Mouse (Mus musculus) right cerebral cortex, adult 18-20 months (tissue): Measurements from ENCODE around the gene Tmem97.
A peak's percentile ranks its signal among the peaks of the same experiment; 100 is the strongest.
"Not testable (repeated sequence)": the region's sequence is repeated elsewhere in the genome, so short reads cannot be mapped to it uniquely, and the experiment has no call there.

Source experiments
- DNase-seq: peaks from one replicate; pipeline ENCODE4 v3.0.0; 2022; ENCODE audit warnings: mixed read lengths

Gene Tmem97

GRCm38 (mm10) chr11:78547718-78548460, 2.7 kb downstream of the Tmem97 start:
- DNase-seq = no peak

- DNase-seq = no peak
Measured at GRCm38 (mm10) chr11:78545181-78545580, 5.4 kb downstream of the Tmem97 start.

- DNase-seq = no peak
Measured at GRCm38 (mm10) chr11:78544449-78545111, 6.0 kb downstream of the Tmem97 start.

- no peak for DNase-seq
Measured at GRCm38 (mm10) chr11:78540358-78540757, 10.2 kb downstream of the Tmem97 start.

GRCm38 (mm10) chr11:78536690-78537084, 13.9 kb downstream of the Tmem97 start:
- no peak for DNase-seq

- peak; percentile 99 for DNase-seq
Measured at GRCm38 (mm10) chr11:78536080-78536689, 14.4 kb downstream of the Tmem97 start, which contains the start of the genes Tnfaip1 and Ift20. Gene Tnfaip1, minus strand, starts transcription at chr11:78536332. Gene Ift20, plus strand, starts transcription at chr11:78536361.

GRCm38 (mm10) chr11:78535376-78536079, 15.0 kb downstream of the Tmem97 start:
- no peak for DNase-seq

- no peak for DNase-seq
Measured at GRCm38 (mm10) chr11:78534516-78534915, 16.1 kb downstream of the Tmem97 start.

- not testable (repeated sequence) for DNase-seq
Measured at GRCm38 (mm10) chr11:78531515-78531914, 19.1 kb downstream of the Tmem97 start.

GRCm38 (mm10) chr11:78531046-78531445, 19.5 kb downstream of the Tmem97 start:
- DNase-seq = no peak

GRCm38 (mm10) chr11:78530001-78530400, 20.6 kb downstream of the Tmem97 start:
- DNase-seq = no peak

GRCm38 (mm10) chr11:78528714-78529113, 21.9 kb downstream of the Tmem97 start:
- no peak for DNase-seq

GRCm38 (mm10) chr11:78524838-78525237, 25.7 kb downstream of the Tmem97 start:
- no peak for DNase-seq

- no peak for DNase-seq
Measured at GRCm38 (mm10) chr11:78523241-78523955, 27.2 kb downstream of the Tmem97 start.

- DNase-seq = no peak
Measured at GRCm38 (mm10) chr11:78522481-78522997, 28.0 kb downstream of the Tmem97 start.

- no peak for DNase-seq
Measured at GRCm38 (mm10) chr11:78521880-78522279, 28.7 kb downstream of the Tmem97 start.

GRCm38 (mm10) chr11:78518931-78519330, 31.6 kb downstream of the Tmem97 start:
- DNase-seq = no peak

GRCm38 (mm10) chr11:78515549-78516325, 34.8 kb downstream of the Tmem97 start:
- DNase-seq = no peak

- no peak for DNase-seq
Measured at GRCm38 (mm10) chr11:78513106-78513790, 37.3 kb downstream of the Tmem97 start.
